Mouse (Mus musculus): ENCODE measurements around the gene Edrf1.

DNA sequence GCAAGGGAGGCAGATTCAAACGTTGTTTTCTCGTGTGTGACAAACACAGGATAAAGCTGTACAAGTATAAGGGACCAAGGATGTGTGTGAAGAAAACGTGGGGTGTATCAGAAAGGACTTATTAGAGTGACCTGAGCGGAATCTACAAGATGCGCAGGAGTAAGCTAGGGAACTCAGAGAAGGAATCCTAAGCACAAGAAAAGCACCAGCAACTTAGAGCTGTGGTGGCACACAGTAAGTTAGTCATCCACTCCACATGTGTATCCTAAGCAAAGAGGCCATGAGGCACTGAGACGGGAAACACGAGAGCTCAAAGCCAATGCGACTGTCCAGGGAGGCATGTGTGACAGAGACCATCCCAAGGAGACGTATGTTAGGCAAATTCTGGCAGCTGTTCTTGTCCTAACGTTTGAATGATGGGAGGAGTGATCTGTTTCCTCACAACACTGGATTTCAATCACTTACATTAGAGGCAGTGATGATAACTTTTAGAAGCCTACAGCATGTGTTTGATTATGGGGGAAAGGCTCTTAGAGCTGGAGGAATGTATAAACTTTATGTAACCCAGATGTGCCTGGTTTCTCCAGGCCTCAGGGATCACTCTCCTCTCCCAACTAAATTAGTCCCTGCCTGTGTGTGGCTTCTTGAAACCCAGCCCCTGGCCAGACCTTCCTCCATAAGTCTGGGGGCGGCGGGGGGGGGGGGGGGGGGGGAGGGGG, 2.3 kb upstream of the Edrf1 start:
- TF ChIP-seq CTCF (IDR thresholded peaks at IDR 0.05; ENCODE audit: borderline replicate concordance, insufficient read depth, low read depth, low read length): no peak
- TF ChIP-seq POLR2A (IDR thresholded peaks at IDR 0.05; ENCODE audit: borderline replicate concordance, insufficient read depth, low read length): no peak
